Mouse (Mus musculus): ENCODE results near the gene Ccdc7b. TPM values are rescaled to one million over a fixed set of nuclear protein-coding genes. Genes with fewer than 3 reads are reported as not detected.
"Not testable (repeated sequence)": the region's sequence is repeated elsewhere in the genome, so short reads cannot be mapped to it uniquely, and the experiment has no call there.

The Ccdc7b gene
- not detected in 2 replicates for polyA plus RNA-seq (2015; fragmentation: Nextera tagmentation; extraction: Ambion mirVana)

DNA sequence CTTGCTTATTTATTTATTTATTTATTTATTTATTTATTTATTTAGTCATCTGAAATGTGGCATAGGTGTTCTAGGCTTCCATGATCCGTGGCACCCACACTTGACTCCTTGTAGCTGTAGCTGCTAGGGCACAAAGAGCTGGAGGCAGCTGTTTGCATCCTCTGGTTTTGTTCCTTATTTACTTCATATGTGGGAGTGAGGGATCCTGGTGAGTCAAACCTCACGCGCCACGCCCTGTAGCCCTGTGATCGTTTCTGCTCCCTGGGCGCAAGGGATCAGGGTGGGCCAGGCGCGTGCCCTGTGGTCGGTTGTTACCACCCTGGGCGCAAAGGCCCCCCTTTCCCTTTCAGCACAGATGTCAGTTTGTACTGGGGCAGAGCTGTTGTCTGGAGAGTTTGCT, at the start of gene Ccdc7b:
Gene Ccdc7b (plus strand): TSS at position 301 of the 400 bp plus-strand sequence.
- not testable (repeated sequence) for H3K9ac ChIP-seq (ENCODE audit: low read depth, low read length); H3K36me3 ChIP-seq (ENCODE audit: control insufficient read depth, insufficient read depth); H3K4me1 ChIP-seq (ENCODE audit: control insufficient read depth, low read depth, low read length); ATAC-seq (ENCODE audit: low read depth); H3K4me3 ChIP-seq (ENCODE audit: low read depth, low read length); H3K27me3 ChIP-seq (ENCODE audit: control insufficient read depth, insufficient read depth, low read depth, low read length); H3K4me2 ChIP-seq (ENCODE audit: low read depth, low read length); H3K9me3 ChIP-seq (replicated peaks; ENCODE audit: control insufficient read depth, low read length); H3K27ac ChIP-seq (ENCODE audit: low read length)
- 57% methylated on average over 1 of the region's 10 CpGs for WGBS (ENCODE audit: insufficient replicate concordance)

DNA sequence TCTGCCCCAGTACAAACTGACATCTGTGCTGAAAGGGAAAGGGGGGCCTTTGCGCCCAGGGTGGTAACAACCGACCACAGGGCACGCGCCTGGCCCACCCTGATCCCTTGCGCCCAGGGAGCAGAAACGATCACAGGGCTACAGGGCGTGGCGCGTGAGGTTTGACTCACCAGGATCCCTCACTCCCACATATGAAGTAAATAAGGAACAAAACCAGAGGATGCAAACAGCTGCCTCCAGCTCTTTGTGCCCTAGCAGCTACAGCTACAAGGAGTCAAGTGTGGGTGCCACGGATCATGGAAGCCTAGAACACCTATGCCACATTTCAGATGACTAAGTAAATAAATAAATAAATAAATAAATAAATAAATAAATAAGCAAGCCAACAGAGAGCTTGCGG, 1.5 kb upstream of the Ccdc7b start, which contains the start of gene Ccdc7a:
Gene Ccdc7a (minus strand): TSS at position 101 of the 400 bp plus-strand sequence.
- 58% methylated on average over 2 of the region's 11 CpGs for WGBS (ENCODE audit: insufficient replicate concordance)
- not testable (repeated sequence) for H3K4me3 ChIP-seq (ENCODE audit: low read depth, low read length); ATAC-seq (ENCODE audit: low read depth); H3K4me2 ChIP-seq (ENCODE audit: low read depth, low read length); H3K9me3 ChIP-seq (replicated peaks; ENCODE audit: control insufficient read depth, low read length); H3K36me3 ChIP-seq (ENCODE audit: control insufficient read depth, insufficient read depth); H3K27ac ChIP-seq (ENCODE audit: low read length); H3K27me3 ChIP-seq (ENCODE audit: control insufficient read depth, insufficient read depth, low read depth, low read length); H3K9ac ChIP-seq (ENCODE audit: low read depth, low read length); H3K4me1 ChIP-seq (ENCODE audit: control insufficient read depth, low read depth, low read length)

DNA sequence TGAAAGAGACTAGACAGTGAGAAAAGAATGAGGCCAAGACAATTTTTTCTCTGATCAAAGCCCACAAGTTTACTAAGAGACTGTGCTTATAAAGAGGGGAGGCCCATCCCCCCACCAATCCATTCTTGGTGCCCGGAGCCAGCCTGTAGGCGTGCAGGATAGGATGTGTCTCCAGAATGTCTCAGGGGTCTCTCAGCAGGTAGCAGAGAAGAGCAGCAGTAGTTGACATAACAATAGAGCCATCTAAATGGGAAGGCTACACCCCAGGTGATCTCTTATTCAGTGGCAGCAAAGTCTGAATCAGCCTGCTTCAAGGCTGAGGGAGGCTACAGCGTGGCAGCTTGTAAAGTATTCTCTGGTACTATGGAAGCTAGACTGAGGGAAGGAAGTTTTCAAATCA, 48.8 kb downstream of the Ccdc7b start:
- WGBS (ENCODE audit: insufficient replicate concordance) = 43% methylated on average over 3 of the region's 3 CpGs
- not testable (repeated sequence) for H3K9me3 ChIP-seq (replicated peaks; ENCODE audit: control insufficient read depth, low read length); ATAC-seq (ENCODE audit: low read depth)

DNA sequence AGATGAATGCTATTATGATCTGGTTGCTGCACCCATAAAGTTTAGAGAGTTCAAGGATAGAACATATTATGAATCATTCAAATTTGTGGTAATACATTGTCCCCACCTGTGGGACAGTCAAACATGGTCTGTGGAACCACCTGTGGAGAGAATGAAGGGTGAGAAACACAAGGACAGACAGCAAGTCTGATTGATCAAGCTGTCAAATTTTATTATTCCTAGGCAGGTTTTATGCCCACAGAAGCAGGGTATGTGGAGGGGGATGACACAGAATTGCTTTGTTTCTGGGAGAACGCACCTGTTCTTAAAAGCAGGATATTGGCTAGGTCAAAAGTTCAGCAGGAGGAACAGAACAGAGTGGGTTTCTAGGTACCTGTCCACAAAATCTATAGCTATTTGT, 64.6 kb downstream of the Ccdc7b start, which contains the start of gene Gm10999:
Gene Gm10999 (minus strand): TSS at position 101 of the 400 bp plus-strand sequence.
- Histone ChIP-seq H3K4me3 (ENCODE audit: low read depth, low read length) (no peak within 1 kb of the TSS), H3K27ac (ENCODE audit: low read length) (no peak within 1 kb of the TSS), H3K4me1 (ENCODE audit: control insufficient read depth, low read depth, low read length) (no peaks in the 10 kb centered on the region), H3K36me3 (ENCODE audit: control insufficient read depth, insufficient read depth) (no peaks in the 10 kb centered on the region), H3K9ac (ENCODE audit: low read depth, low read length) (no peak within 1 kb of the TSS), H3K4me2 (ENCODE audit: low read depth, low read length) (no peak within 1 kb of the TSS), H3K27me3 (ENCODE audit: control insufficient read depth, insufficient read depth, low read depth, low read length) (no peaks in the 10 kb centered on the region), H3K9me3 (replicated peaks; ENCODE audit: control insufficient read depth, low read length) (no peaks in the 10 kb centered on the region)
- no peak for ATAC-seq (ENCODE audit: low read depth)
- 56% methylated on average over 1 of the region's 1 CpGs for WGBS (ENCODE audit: insufficient replicate concordance)

More for the DNA sequence above, 48.8 kb downstream of the Ccdc7b start:
- not testable (repeated sequence) for H3K9ac ChIP-seq (ENCODE audit: low read depth, low read length); H3K4me3 ChIP-seq (ENCODE audit: low read depth, low read length); H3K27ac ChIP-seq (ENCODE audit: low read length); H3K36me3 ChIP-seq (ENCODE audit: control insufficient read depth, insufficient read depth); H3K4me1 ChIP-seq (ENCODE audit: control insufficient read depth, low read depth, low read length); H3K27me3 ChIP-seq (ENCODE audit: control insufficient read depth, insufficient read depth, low read depth, low read length); H3K4me2 ChIP-seq (ENCODE audit: low read depth, low read length)

DNA sequence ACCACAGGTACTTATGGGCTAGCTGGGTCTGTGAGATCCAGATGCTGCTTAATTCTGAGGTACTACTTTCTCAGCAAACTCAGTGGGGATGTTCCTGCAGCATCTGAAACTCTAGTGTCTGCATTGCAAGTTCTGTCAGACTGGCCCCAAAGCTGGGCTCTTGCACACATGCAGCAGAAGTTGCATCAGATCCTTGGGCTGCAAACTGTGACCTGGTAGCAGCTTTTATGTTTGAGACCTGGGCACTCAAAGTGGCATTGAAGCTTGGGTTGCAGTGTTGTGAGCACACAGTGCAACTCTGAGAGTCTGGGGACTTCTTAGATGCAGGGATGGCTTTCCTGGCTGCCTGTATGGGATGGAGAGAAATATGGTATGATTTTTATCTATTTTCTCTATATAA, 66.5 kb downstream of the Ccdc7b start:
- Histone ChIP-seq H3K36me3 (ENCODE audit: control insufficient read depth, insufficient read depth) (no peaks in the 10 kb centered on the region), H3K4me1 (ENCODE audit: control insufficient read depth, low read depth, low read length) (no peaks in the 10 kb centered on the region), H3K27me3 (ENCODE audit: control insufficient read depth, insufficient read depth, low read depth, low read length) (no peaks in the 10 kb centered on the region), H3K27ac (ENCODE audit: low read length) (no peak overlapping the region), H3K9ac (ENCODE audit: low read depth, low read length) (no peak overlapping the region), H3K4me2 (ENCODE audit: low read depth, low read length) (no peak overlapping the region), H3K9me3 (replicated peaks; ENCODE audit: control insufficient read depth, low read length) (no peaks in the 10 kb centered on the region), H3K4me3 (ENCODE audit: low read depth, low read length) (no peak overlapping the region)
- ATAC-seq (ENCODE audit: low read depth) = no peak

Other genes starting within 250 kb of the Ccdc7b start
- gene Ccdc7a, start 1.6 kb upstream of the Ccdc7b start, polyA plus RNA-seq (2015; fragmentation: Nextera tagmentation; extraction: Ambion mirVana) = not detected in 2 replicates
- not detected in 2 replicates for gene Gm10999, start 64.5 kb downstream of the Ccdc7b start, polyA plus RNA-seq (2015; fragmentation: Nextera tagmentation; extraction: Ambion mirVana)
- 6.1 and 7.1 TPM in 2 replicates for gene 2610044O15Rik8, start 167.3 kb downstream of the Ccdc7b start, polyA plus RNA-seq (2015; fragmentation: Nextera tagmentation; extraction: Ambion mirVana)

Data from liver, embryonic 16.5 days (tissue).